Mouse (Mus musculus) liver, postnatal 0 days (tissue): ENCODE measurements at regions not wholly inside any gene's neighbourhood (a gene's known extent, or its start where the extent isn't known, plus 50 kb on each side); places are given as distances from the start of the nearest gene placed in this dataset.
A peak's percentile ranks its signal among the peaks of the same experiment; 100 is the strongest.

Experiments used
- ATAC-seq: fragments of 200-750 bp; cut with Nextera tagmentation; 2 replicates; pipeline ENCODE4 v1.8.0; 2017; ENCODE audit warnings: mild to moderate bottlenecking, moderate library complexity
- DNase-seq: peaks from one replicate; pipeline ENCODE4 v3.0.0-alpha.2; 2016
- H3K27ac ChIP-seq: fragments of 300-500 bp; sonication (generic); 2 replicates; pipeline ENCODE4 v1.5.1; 2014; ENCODE audit warnings: antibody characterized with exemption, moderate library complexity, mild to moderate bottlenecking, low read depth
- H3K27me3 ChIP-seq: fragments of 300-500 bp; sonication (generic); 2 replicates; pipeline ENCODE4 v1.6.1; 2014; ENCODE audit warnings: low read length, control low read depth, mixed read lengths; ENCODE audit not compliant: insufficient read depth
- H3K36me3 ChIP-seq: fragments of 300-500 bp; sonication (generic); replicated peaks from 2 replicates; pipeline ENCODE4 v1.6.1; 2014; ENCODE audit warnings: mild to moderate bottlenecking, control low read depth, low read length, moderate library complexity, mixed read lengths; ENCODE audit not compliant: insufficient read depth
- H3K4me1 ChIP-seq: fragments of 300-500 bp; sonication (generic); 2 replicates; pipeline ENCODE4 v1.6.1; 2014; ENCODE audit warnings: antibody characterized with exemption, mild to moderate bottlenecking, control low read depth; ENCODE audit not compliant: insufficient read depth
- H3K4me2 ChIP-seq: fragments of 300-500 bp; sonication (generic); 2 replicates; pipeline ENCODE4 v1.6.1; 2014; ENCODE audit warnings: low read depth, mild to moderate bottlenecking, low read length, moderate library complexity, mixed read lengths
- H3K4me3 ChIP-seq: fragments of 300-500 bp; sonication (generic); 2 replicates; pipeline ENCODE4 v1.5.1; 2014; ENCODE audit warnings: low read depth, low read length
- H3K9ac ChIP-seq: fragments of 300-500 bp; sonication (generic); replicated peaks from 2 replicates; pipeline ENCODE4 v1.6.1; 2014; ENCODE audit warnings: mild to moderate bottlenecking, moderate library complexity
- H3K9me3 ChIP-seq: fragments of 300-500 bp; sonication (generic); 2 replicates; pipeline ENCODE4 v1.6.1; 2016; ENCODE audit warnings: mild to moderate bottlenecking, control low read depth, low read length, mixed read lengths
- CTCF ChIP-seq: sonication (generic); IDR thresholded peaks from 2 replicates; pipeline ENCODE4 v1.5.1; 2016; ENCODE audit warnings: antibody characterized with exemption, low read depth
- EP300 ChIP-seq: IDR thresholded peaks from 2 replicates; pipeline ENCODE4 v1.6.1; 2016; ENCODE audit warnings: antibody characterized with exemption, low read depth, mild to moderate bottlenecking
- WGBS: fragments of 180-500 bp; shearing (Covaris S2); extraction: QIAGEN DNeasy Blood & Tissue Kit; methylation state at CpG from one replicate; pipeline ENCODE4 v1.1.7; 2014; ENCODE audit not compliant: insufficient replicate concordance; 5-methylcytosine and 5-hydroxymethylcytosine counted together

GRCm38 (mm10) chr1:191468837-191469529 lies 65.9 kb upstream of the Ppp2r5a start:
- Histone ChIP-seq H3K4me2 (no peak overlapping the region), H3K4me3 (no peak overlapping the region), H3K4me1 (peaks cover 12% of the 10 kb centered on the region), H3K9me3 (peaks cover 3% of the 10 kb centered on the region; the same call in 1 of the 2 replicates), H3K27me3 (no peaks in the 10 kb centered on the region), H3K27ac (no peak overlapping the region), H3K36me3 (no peaks in the 10 kb centered on the region), H3K9ac (no peak overlapping the region)
- ATAC-seq (no peak), DNase-seq (no peak)
- 75% methylated on average over 4 of the region's 4 CpGs for WGBS
- TF ChIP-seq EP300 = no peak
- no peak for TF ChIP-seq CTCF

- DNase-seq (no peak), ATAC-seq (0 out of 2 replicates have a peak, but pooled peaks have one; percentile 18)
- H3K9me3 ChIP-seq = peaks cover 3% of the 10 kb centered on the region; the same call in 1 of the 2 replicates
- peaks cover 25% of the 10 kb centered on the region for H3K4me1 ChIP-seq
- no peak overlapping the region for H3K4me3 ChIP-seq
- H3K4me2 ChIP-seq = no peak overlapping the region
- no peaks in the 10 kb centered on the region for H3K27me3 ChIP-seq
- H3K36me3 ChIP-seq = no peaks in the 10 kb centered on the region
- no peak overlapping the region for H3K27ac ChIP-seq
- TF ChIP-seq CTCF = no peak
- TF ChIP-seq EP300 = no peak
- WGBS = 72% methylated on average over 3 of the region's 3 CpGs
- no peak overlapping the region for H3K9ac ChIP-seq
Observed at GRCm38 (mm10) chr1:191466261-191466660, 63.2 kb upstream of the Ppp2r5a start.

GRCm38 (mm10) chr1:191465723-191466122 lies 62.7 kb upstream of the Ppp2r5a start:
- Histone ChIP-seq H3K9ac (no peak overlapping the region), H3K36me3 (no peaks in the 10 kb centered on the region), H3K4me2 (no peak overlapping the region), H3K27ac (no peak overlapping the region; the same call in 1 of the 2 replicates), H3K27me3 (no peaks in the 10 kb centered on the region), H3K4me3 (no peak overlapping the region), H3K9me3 (peaks cover 3% of the 10 kb centered on the region; the same call in 1 of the 2 replicates), H3K4me1 (peaks cover 29% of the 10 kb centered on the region)
- 67% methylated on average over 4 of the region's 4 CpGs for WGBS
- TF ChIP-seq CTCF (no peak), EP300 (no peak)
- DNase-seq (no peak), ATAC-seq (peak; percentile 61; the same call in 1 of the 2 replicates)

- Histone ChIP-seq H3K36me3 (no peaks in the 10 kb centered on the region), H3K27me3 (no peaks in the 10 kb centered on the region), H3K27ac (no peak overlapping the region), H3K9ac (no peak overlapping the region), H3K4me2 (no peak overlapping the region), H3K9me3 (peaks cover 3% of the 10 kb centered on the region; the same call in 1 of the 2 replicates), H3K4me1 (peaks cover 32% of the 10 kb centered on the region), H3K4me3 (no peak overlapping the region)
- TF ChIP-seq EP300 (no peak), CTCF (no peak)
- no peak for ATAC-seq
- 42% methylated on average over 2 of the region's 2 CpGs for WGBS
- no peak for DNase-seq
Observed at GRCm38 (mm10) chr1:191465170-191465569, 62.1 kb upstream of the Ppp2r5a start.

GRCm38 (mm10) chr1:191461811-191462491 lies 58.9 kb upstream of the Ppp2r5a start:
- H3K9me3 ChIP-seq = no peaks in the 10 kb centered on the region
- no peak overlapping the region for H3K4me3 ChIP-seq
- no peaks in the 10 kb centered on the region for H3K27me3 ChIP-seq
- H3K36me3 ChIP-seq = no peaks in the 10 kb centered on the region
- 39% methylated on average over 9 of the region's 9 CpGs for WGBS
- no peak overlapping the region for H3K4me2 ChIP-seq
- H3K27ac ChIP-seq = no peak overlapping the region
- DNase-seq = no peak
- peak overlapping the region; percentile 26 for H3K9ac ChIP-seq
- TF ChIP-seq CTCF = no peak
- TF ChIP-seq EP300 = no peak
- peaks cover 40% of the 10 kb centered on the region for H3K4me1 ChIP-seq
- no peak for ATAC-seq

- 64% methylated on average over 5 of the region's 5 CpGs for WGBS
- ATAC-seq (no peak), DNase-seq (no peak)
- H3K27me3 ChIP-seq = no peaks in the 10 kb centered on the region
- no peak overlapping the region for H3K9ac ChIP-seq
- TF ChIP-seq EP300 = no peak
- TF ChIP-seq CTCF = no peak
- peaks cover 32% of the 10 kb centered on the region for H3K4me1 ChIP-seq
- H3K36me3 ChIP-seq = no peaks in the 10 kb centered on the region
- H3K4me3 ChIP-seq = no peak overlapping the region
- peak overlapping the region; percentile 37 for H3K27ac ChIP-seq
- H3K9me3 ChIP-seq = no peaks in the 10 kb centered on the region
- no peak overlapping the region for H3K4me2 ChIP-seq
Observed at GRCm38 (mm10) chr1:191459066-191459465, 56.0 kb upstream of the Ppp2r5a start.
